Mouse (Mus musculus): Measurements from ENCODE around the gene Rnf213.

Gene Rnf213

DNA sequence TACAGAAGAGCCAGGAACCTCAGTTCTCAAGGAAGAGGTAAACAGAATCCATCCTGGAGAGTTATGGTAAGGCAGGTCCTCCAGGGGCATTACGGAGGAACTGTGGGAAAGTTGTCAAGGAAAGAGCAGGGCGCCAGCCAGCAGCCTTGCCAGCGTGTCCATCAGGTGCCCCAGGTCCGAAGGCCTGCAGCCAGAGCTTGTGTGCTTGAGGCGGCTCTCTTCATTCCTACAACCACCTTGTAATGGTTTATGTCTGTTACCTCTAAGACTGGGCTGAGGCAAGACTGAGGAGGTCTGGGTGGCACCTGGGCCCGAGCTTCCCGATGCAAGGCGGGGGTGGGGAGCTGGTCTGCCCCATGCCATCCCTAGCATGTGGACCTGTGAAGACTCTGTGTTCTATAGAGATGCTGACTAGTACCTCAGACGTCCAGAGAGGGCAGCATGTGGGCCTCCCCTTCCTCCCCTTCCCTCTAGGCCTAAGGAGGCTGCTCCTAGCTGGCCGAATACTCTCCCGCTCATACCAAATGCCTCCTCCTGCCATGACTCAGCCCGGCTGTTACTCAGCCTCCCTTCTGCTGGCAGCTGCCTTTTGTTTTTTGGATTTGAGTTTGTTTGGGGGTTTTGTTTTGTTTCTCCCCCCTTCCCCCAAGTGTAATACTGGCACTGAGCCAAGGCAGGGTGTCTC lies 123.9 kb downstream of the Rnf213 start:
- DNase-seq, result no peak

DNA sequence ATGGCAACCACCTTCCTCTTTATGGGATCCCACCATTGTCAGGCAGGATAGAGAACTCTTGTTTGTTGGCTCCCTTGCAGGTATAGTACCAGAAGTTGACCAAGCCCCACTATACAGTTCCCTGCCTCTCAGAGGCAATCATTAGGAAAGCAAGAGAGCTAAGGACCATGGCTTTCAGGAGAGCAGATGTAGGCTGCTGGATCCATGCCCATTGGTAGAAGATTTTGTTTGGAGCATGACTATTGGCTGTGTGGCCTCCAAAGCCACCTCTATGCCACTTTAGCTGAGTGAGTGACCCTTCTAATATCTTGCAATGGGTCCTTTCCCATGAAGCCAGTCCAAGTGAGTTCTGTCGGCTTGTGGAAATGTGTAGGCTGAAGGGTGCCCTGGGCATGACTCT lies 126.5 kb downstream of the Rnf213 start:
- DNase-seq, result no peak

DNA sequence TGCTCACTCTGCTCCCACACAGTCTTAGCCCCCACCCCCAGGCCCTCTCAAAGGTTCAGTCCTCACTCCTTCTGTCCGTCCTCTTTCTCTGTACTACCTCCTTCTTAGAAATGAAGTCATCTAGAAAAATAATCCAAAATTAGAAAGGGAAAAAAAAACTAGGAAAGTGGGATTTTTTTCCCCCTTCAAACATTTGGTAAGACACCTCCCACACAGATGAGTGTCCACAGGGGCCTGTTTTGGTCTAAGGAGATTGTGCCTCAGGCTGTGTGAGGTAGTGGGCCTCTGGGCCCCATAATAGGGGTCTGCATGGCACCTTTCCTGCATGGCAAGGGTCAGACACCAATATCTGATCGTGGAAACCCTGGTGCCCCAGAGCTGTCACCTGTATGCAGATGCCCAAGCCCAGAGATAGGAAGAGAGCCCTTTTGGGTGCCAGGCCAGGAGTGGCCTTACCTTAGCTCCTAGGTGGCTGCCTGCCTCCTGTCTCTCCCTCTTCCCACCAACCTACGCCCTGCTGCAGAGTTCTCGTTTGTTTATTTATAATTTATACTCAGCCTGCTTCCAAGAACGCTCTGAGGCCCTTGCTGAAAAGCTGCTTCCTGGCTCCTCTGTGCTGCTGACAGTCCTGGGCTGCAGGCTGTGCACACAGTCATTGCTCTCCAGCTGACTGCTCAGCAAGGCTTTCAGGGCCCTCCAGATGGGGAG lies 127.3 kb downstream of the Rnf213 start:
- no peak for DNase-seq

DNA sequence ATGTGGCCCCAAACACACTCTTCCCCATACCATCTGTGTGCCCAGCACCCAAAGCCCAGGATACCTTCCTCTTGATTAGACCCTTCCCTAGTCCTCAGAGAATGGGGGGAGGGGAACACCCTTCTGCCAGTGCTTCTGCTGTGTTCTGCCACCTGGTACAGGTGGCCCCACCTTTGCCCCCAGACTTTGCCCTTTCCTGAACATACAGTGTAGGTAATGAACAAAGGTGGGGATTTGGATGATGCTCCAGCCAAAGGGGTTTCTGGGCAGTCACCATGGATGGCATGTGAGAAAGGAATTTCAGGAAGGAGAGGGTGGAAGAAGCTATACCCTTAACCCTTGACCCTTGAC lies 127.8 kb downstream of the Rnf213 start:
- DNase-seq, result no peak

DNA sequence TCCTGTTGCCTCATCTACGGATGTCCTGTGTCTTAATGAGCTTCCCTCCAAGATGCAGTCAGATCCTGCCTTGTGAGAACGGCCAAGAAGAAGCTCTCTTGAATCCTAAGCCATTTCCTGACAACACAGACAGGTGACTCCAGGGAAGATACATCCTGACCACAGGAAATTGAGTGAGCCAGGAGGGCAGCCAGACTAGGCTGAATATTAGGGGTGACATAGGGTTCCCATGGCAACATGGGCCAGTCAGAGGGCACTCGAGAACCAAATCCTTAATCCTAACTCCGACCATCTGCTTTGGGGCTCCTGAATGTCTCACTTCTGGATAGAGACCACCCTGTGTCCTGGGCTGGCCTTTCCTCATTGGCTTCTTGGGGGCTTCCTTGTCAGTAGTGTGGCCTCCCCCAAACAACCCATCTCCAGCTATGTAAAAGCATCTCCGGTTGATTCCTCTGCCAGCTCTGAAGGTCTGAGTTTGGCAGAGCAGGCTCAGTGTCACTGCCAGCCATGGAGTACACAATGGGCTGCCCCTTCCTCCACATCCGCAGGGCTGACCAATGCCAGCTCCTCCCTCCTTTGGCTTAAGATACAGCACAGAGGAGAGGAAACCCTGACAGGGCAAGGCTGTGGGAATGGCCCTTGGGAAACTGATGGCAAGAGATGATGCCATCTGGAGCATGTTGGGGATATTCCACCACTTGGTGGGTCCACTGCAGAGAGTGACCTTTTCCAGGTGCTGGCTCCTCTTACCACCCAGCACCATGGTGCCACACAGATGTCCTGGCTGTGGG lies 129.2 kb downstream of the Rnf213 start:
- no peak for DNase-seq

DNA sequence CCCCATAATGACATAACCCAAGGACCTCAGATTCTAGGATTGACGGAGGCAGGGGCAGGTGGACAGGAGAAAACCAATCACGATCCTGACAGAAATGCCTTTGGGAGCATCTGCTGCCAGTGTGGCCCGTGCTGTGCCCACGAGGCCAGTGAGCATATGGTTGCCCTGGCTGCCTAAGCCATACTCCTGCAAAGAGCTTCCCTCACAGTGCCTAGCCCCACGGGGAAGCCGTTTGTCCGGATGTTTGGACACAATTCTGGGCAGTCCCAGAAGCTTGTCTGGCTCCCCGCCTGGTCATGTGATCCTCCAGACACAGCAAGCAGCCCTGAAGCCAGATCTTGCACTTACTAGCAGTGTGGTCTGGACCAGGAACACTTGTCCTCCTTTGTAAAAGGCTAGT lies 129.9 kb downstream of the Rnf213 start:
- no peak for DNase-seq

DNA sequence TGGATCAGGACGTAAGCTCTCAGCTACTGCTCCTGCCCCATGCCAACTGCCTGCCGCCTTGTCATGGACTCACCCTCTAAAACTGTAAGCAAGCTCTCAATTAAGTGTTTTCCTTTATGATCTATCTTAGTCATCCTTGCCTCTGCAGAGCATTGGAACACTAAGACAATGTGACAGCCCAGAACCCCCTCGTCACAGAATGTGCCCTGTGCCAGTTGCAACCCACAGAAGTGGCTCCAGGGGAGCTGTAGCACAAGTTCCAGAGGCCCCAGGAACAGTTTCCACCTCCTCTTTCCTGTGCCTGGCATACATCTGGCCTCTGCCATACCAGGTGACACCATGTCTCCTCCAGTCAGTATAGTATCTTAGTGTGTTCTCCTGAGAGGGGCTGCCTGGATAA lies 130.5 kb downstream of the Rnf213 start:
- DNase-seq, result no peak

DNA sequence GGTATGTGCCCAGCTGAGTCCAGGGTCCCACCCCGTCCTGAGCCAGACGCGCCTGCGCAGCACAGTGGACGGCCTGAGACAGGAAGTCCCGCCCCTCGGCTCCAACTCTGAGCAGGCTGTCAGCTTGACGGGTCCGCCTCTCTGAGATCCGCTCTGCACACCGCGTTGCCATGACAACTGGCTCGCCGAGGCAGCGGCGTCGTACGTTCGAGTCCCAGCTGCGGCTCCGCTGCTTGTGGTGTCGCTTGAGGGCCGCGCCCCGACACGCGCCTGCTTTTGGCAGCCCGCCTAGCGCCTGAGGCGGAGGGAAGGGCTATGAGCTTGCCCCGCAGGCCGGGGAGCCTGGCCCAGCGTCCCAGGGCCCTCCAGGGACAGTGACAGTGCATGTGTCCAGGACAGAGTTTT lies 131.6 kb downstream of the Rnf213 start:
- peak; percentile 90 for DNase-seq

DNA sequence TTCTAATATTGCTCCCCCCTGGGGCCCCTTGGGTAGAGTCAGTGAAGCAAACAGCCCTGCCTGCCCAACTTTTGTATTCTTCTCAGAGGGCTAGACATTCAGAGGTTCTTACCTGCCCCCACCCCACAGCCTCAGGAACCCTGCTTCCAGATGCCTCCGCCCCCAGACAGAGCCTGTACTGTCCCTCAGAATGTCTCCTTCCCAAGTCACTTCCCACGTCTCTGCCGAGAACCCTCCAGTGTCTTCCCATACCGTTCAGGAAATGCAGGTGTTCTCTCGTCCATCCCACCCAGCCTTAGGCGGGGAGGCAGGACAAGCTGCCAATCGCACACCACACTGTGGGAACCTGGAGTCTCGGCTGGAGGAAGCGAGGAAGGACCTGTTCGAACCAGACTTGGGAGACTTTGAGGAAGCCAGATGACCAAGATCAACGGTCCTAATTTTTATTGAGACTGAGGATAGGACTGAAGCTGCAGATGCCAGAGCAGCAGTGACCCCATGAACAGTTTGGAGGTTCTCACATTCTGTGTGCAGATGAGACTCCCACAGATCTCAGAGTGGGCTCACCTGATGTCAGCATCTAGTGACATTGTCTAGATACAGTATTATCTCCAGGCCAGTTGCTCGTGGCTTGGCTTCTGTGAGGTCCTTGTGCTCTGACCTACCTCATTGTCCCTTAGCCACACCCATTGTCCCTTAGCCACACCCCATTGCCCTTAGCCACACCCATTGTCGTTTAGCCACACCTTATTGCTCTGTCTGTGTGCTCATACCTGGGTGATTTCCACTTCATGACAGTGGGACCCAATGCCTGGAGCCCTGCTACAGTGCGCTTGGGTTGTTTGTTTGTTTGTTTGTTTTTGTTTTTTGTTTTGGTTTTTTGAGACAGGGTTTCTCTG lies 133.4 kb downstream of the Rnf213 start:
- no peak for DNase-seq

DNA sequence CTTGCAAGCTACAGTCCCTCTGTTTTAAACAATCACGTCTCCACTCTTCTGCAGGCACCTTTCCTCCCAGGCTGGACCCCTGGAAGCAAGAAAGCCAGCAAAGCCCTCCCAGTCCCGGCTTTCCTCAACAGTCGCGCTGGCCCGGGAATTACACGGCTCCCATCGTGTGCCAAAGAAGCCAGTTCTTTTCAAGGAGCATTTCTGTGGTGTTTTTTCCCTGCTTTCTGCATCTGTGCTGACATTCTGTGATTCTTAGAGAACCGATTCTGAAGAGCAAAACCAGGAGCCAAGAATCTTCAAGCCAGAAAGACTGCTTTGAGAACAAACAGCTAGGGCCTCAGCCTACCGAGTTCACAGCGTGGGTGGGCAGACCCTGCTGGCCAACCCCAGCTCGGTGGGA lies 136.0 kb downstream of the Rnf213 start:
- no peak for DNase-seq

DNA sequence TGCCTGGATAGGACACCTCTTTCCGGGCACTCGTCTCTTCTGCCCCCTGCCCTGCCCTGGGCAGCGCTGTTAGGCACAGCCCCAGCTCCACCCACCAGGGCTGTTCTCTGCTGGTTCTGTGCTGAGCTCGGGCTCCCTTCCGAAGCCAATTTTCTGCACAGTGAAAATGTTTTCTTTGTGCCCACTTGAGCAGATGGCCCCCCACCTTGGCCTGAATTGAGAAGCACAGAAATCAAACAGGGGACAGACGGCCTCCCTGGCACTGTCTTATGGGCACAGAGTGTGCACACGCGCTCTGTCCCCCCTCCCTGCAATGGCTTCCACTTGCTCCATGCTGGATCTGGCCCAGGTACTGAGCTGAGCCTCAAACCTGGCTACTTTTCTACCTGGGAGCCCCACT lies 139.6 kb downstream of the Rnf213 start:
- DNase-seq, result no peak

DNA sequence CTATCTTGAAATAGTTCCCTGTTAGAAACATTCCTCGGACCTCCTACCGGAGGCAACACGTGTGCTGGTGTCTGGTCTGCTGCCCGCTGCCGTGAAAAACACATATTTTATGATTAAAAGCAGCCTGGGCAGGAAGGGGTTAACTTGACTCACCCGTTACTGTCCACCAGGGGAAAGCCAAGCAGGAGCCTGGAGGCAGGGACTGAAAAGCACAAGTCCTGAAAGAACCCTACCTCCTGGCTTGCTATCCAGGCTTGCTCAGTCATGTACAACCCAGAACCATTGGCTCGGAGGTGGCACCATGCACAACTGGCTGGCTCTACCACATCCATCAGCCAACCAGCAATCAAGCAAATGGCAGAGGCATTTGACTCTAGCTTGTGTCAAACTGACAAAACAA lies 140.8 kb downstream of the Rnf213 start:
- no peak for DNase-seq
